Mouse (Mus musculus) midbrain, postnatal 0 days (tissue): ENCODE data around the gene Cfdp1. TPM values are rescaled to one million over a fixed set of nuclear protein-coding genes. Genes with fewer than 3 reads are reported as not detected.

Experiments
- ATAC-seq: fragments of 200-750 bp; cut with Nextera tagmentation; 2 replicates; pipeline ENCODE4 v1.8.0; 2017; ENCODE audit warnings: moderate number of reproducible peaks, mild to moderate bottlenecking, moderate TSS enrichment, moderate library complexity; ENCODE audit not compliant: low FRiP score
- DNase-seq: peaks from one replicate; pipeline ENCODE4 v3.0.0-alpha.2; 2015; ENCODE audit warnings: low spot score
- H3K27ac ChIP-seq: fragments of 300-500 bp; sonication (generic); 2 replicates; pipeline ENCODE4 v1.5.1; 2014; ENCODE audit warnings: low read depth, mild to moderate bottlenecking, low read length, mixed read lengths
- H3K27me3 ChIP-seq: fragments of 300-500 bp; sonication (generic); 2 replicates; pipeline ENCODE4 v1.6.1; 2014; ENCODE audit warnings: low read length, control low read depth, mixed read lengths; ENCODE audit not compliant: insufficient read depth
- H3K36me3 ChIP-seq: fragments of 300-500 bp; sonication (generic); 2 replicates; pipeline ENCODE4 v1.6.1; 2014; ENCODE audit warnings: low read length, control low read depth, mixed read lengths; ENCODE audit not compliant: insufficient read depth
- H3K4me1 ChIP-seq: fragments of 300-500 bp; sonication (generic); 2 replicates; pipeline ENCODE4 v1.6.1; 2014; ENCODE audit warnings: mild to moderate bottlenecking, control low read depth, antibody characterized with exemption, low read length, mixed read lengths; ENCODE audit not compliant: insufficient read depth
- H3K4me2 ChIP-seq: fragments of 300-500 bp; sonication (generic); 2 replicates; pipeline ENCODE4 v1.6.1; 2014; ENCODE audit warnings: low read depth, mild to moderate bottlenecking, low read length, mixed read lengths; ENCODE audit not compliant: poor library complexity, severe bottlenecking
- H3K4me3 ChIP-seq: fragments of 300-500 bp; sonication (generic); 2 replicates; pipeline ENCODE4 v1.5.1; 2014; ENCODE audit warnings: low read depth, mild to moderate bottlenecking, low read length, moderate library complexity
- H3K9ac ChIP-seq: fragments of 300-500 bp; sonication (generic); replicated peaks from 2 replicates; pipeline ENCODE4 v1.6.1; 2014; ENCODE audit warnings: mild to moderate bottlenecking, low read length, moderate library complexity, mixed read lengths; ENCODE audit not compliant: poor library complexity, severe bottlenecking
- H3K9me3 ChIP-seq: fragments of 300-500 bp; sonication (generic); 2 replicates; pipeline ENCODE4 v1.6.1; 2016; ENCODE audit warnings: low read length, control low read depth
- CTCF ChIP-seq: IDR thresholded peaks from 2 replicates; pipeline ENCODE4 v1.5.1; 2016; ENCODE audit warnings: antibody characterized with exemption, mild to moderate bottlenecking
- WGBS: fragments of 180-500 bp; shearing (Covaris S2); extraction: QIAGEN DNeasy Blood & Tissue Kit; methylation state at CpG from one replicate; pipeline ENCODE4 v1.1.7; 2014; 5-methylcytosine and 5-hydroxymethylcytosine counted together
- polyA plus RNA-seq: library from polyadenylated mRNA; unstranded; fragments of >200 nt; fragmentation: Nextera tagmentation; extraction: Ambion mirVana; gene quantifications from 2 replicates; pipeline ENCODE4 v1.2.1, GENCODE M21; 2015
- total RNA-seq: library from RNA; depleted of rRNA; stranded (reverse); fragments of >200 nt; gene quantifications from 2 replicates; pipeline ENCODE4 v1.2.3, GENCODE M21; 2014

Cfdp1 gene
- total and polyA plus RNA-seq, 2 experiments from 2014 or later = 61.3 to 196 TPM

- no peak for TF ChIP-seq CTCF
- Histone ChIP-seq H3K27ac (0 out of 2 replicates have a peak overlapping the region, but pooled peaks have one; percentile 38), H3K4me3 (no peak overlapping the region), H3K27me3 (no peaks in the 10 kb centered on the region), H3K4me2 (no peak overlapping the region), H3K9ac (no peak overlapping the region), H3K36me3 (peaks cover 9% of the 10 kb centered on the region; the same call in 1 of the 2 replicates), H3K9me3 (no peaks in the 10 kb centered on the region), H3K4me1 (0 out of 2 replicates have a peak, but pooled peaks cover 2% of the 10 kb centered on the region)
- DNase-seq (peak; percentile 47), ATAC-seq (no peak)
- 36% methylated on average over 12 of the region's 12 CpGs for WGBS
These were observed 84.2 kb downstream of the Cfdp1 start for GRCm38 (mm10) chr8:111769764-111770428.

- Histone ChIP-seq H3K27me3 (no peaks in the 10 kb centered on the region), H3K9ac (no peak overlapping the region), H3K36me3 (peaks cover 9% of the 10 kb centered on the region; the same call in 1 of the 2 replicates), H3K4me2 (no peak overlapping the region), H3K4me1 (0 out of 2 replicates have a peak, but pooled peaks cover 2% of the 10 kb centered on the region), H3K9me3 (no peaks in the 10 kb centered on the region), H3K4me3 (no peak overlapping the region), H3K27ac (no peak overlapping the region)
- 50% methylated on average over 15 of the region's 15 CpGs for WGBS
- no peak for TF ChIP-seq CTCF
- DNase-seq = no peak
- no peak for ATAC-seq
These were observed 84.8 kb downstream of the Cfdp1 start for GRCm38 (mm10) chr8:111769296-111769695.

- Histone ChIP-seq H3K4me3 (no peak overlapping the region), H3K36me3 (peaks cover 9% of the 10 kb centered on the region; the same call in 1 of the 2 replicates), H3K27me3 (no peaks in the 10 kb centered on the region), H3K9ac (no peak overlapping the region), H3K4me1 (0 out of 2 replicates have a peak, but pooled peaks cover 2% of the 10 kb centered on the region), H3K4me2 (no peak overlapping the region), H3K9me3 (no peaks in the 10 kb centered on the region), H3K27ac (no peak overlapping the region)
- DNase-seq (no peak), ATAC-seq (no peak)
- TF ChIP-seq CTCF = no peak
- WGBS = 90% methylated on average over 6 of the region's 6 CpGs
These were observed 85.4 kb downstream of the Cfdp1 start for GRCm38 (mm10) chr8:111768651-111769050.

DNA sequence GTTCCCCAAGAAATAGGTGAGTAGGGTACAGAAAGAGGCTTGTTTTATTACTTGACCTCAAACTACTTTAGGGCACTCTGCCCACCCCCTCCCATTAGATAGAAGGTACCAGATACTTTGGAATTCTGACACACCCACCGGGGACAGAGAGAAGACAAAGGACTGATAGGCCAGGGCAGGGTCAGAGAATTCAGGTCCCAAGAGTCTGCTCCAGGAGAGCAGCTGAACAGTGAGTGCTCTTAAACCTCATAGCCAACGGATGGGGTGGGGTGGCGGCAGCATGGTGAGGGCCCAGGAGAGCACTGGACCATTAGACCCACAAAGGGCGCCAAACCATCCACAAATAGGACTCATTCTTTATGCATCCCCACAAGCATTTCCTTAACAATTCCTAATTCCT is 88.5 kb downstream of the Cfdp1 start:
- H3K9me3 ChIP-seq = no peaks in the 10 kb centered on the region
- 0 out of 2 replicates have a peak, but pooled peaks cover 2% of the 10 kb centered on the region for H3K4me1 ChIP-seq
- no peak for ATAC-seq
- no peak overlapping the region for H3K4me3 ChIP-seq
- H3K9ac ChIP-seq = no peak overlapping the region
- no peaks in the 10 kb centered on the region for H3K27me3 ChIP-seq
- no peak for TF ChIP-seq CTCF
- no peak overlapping the region for H3K27ac ChIP-seq
- DNase-seq = no peak
- WGBS = 85% methylated on average over 4 of the region's 4 CpGs
- H3K36me3 ChIP-seq = peaks cover 9% of the 10 kb centered on the region; the same call in 1 of the 2 replicates
- H3K4me2 ChIP-seq = no peak overlapping the region

GRCm38 (mm10) chr8:111765096-111765495 is 89.0 kb downstream of the Cfdp1 start:
- Histone ChIP-seq H3K4me2 (no peak overlapping the region), H3K27ac (no peak overlapping the region), H3K36me3 (peaks cover 9% of the 10 kb centered on the region; the same call in 1 of the 2 replicates), H3K27me3 (no peaks in the 10 kb centered on the region), H3K4me1 (0 out of 2 replicates have a peak, but pooled peaks cover 2% of the 10 kb centered on the region), H3K4me3 (no peak overlapping the region), H3K9me3 (no peaks in the 10 kb centered on the region), H3K9ac (no peak overlapping the region)
- TF ChIP-seq CTCF = no peak
- 94% methylated on average over 9 of the region's 9 CpGs for WGBS
- DNase-seq (no peak), ATAC-seq (no peak)

DNA sequence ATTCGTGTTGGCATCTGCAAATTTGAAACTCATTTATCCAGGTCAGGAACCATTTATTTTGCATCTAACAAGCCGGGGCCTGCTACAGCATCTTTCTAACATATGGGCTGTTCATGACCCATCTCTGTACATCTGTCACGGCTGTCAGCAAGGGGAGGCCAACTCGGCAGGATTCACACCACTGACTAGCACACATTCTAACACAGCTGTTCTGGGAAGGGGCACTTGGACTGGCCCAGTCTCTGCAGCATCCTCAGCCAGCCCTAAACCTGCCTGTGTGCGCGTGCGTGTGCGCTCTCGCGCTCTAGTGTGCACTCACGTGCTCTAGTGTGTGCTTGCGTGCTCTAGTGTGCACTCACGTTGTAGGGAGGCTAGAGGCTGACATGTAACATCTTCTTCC is 93.4 kb downstream of the Cfdp1 start:
- Histone ChIP-seq H3K9ac (no peak overlapping the region), H3K9me3 (no peaks in the 10 kb centered on the region), H3K4me2 (no peak overlapping the region), H3K4me1 (no peaks in the 10 kb centered on the region), H3K27ac (no peak overlapping the region), H3K36me3 (no peaks in the 10 kb centered on the region), H3K4me3 (no peak overlapping the region), H3K27me3 (no peaks in the 10 kb centered on the region)
- DNase-seq (peak; percentile 35), ATAC-seq (no peak)
- 87% methylated on average over 13 of the region's 13 CpGs for WGBS
- no peak for TF ChIP-seq CTCF
